Mouse (Mus musculus) hindbrain, embryonic 15.5 days (tissue): ENCODE measurements around the gene Defb30. TPM values are rescaled to one million over a fixed set of nuclear protein-coding genes. Genes with fewer than 3 reads are reported as not detected.
A peak's percentile ranks its signal among the peaks of the same experiment; 100 is the strongest.

Experiments used
- ATAC-seq: fragments of 200-750 bp; cut with Nextera tagmentation; 2 replicates; pipeline ENCODE4 v1.8.0; 2017; ENCODE audit warnings: low read depth, moderate number of reproducible peaks, moderate TSS enrichment; ENCODE audit not compliant: low FRiP score
- H3K27ac ChIP-seq: fragments of 300-500 bp; sonication (generic); replicated peaks from 2 replicates; pipeline ENCODE4 v1.5.1; 2015; ENCODE audit warnings: mild to moderate bottlenecking, inconsistent platforms
- H3K27me3 ChIP-seq: fragments of 300-500 bp; sonication (generic); 2 replicates; pipeline ENCODE4 v1.6.1; 2015; ENCODE audit warnings: control low read depth, inconsistent platforms
- H3K36me3 ChIP-seq: fragments of 300-500 bp; sonication (generic); 2 replicates; pipeline ENCODE4 v1.6.1; 2015; ENCODE audit warnings: control low read depth, inconsistent platforms
- H3K4me1 ChIP-seq: fragments of 300-500 bp; sonication (generic); replicated peaks from 2 replicates; pipeline ENCODE4 v1.6.1; 2015; ENCODE audit warnings: control low read depth, inconsistent platforms
- H3K4me2 ChIP-seq: fragments of 300-500 bp; sonication (generic); 2 replicates; pipeline ENCODE4 v1.6.1; 2015; ENCODE audit warnings: moderate library complexity, mild to moderate bottlenecking, inconsistent platforms
- H3K4me3 ChIP-seq: fragments of 300-500 bp; sonication (generic); 2 replicates; pipeline ENCODE4 v1.5.1; 2015; ENCODE audit warnings: mild to moderate bottlenecking, inconsistent platforms
- H3K9ac ChIP-seq: fragments of 300-500 bp; sonication (generic); 2 replicates; pipeline ENCODE4 v1.6.1; 2015; ENCODE audit warnings: inconsistent platforms
- H3K9me3 ChIP-seq: fragments of 300-500 bp; sonication (generic); 2 replicates; pipeline ENCODE4 v1.6.1; 2016; ENCODE audit warnings: control low read depth, inconsistent platforms
- WGBS: fragments of 180-500 bp; shearing (Covaris S2); methylation state at CpG from one replicate; pipeline ENCODE4 v1.1.7; 2015; 5-methylcytosine and 5-hydroxymethylcytosine counted together
- polyA plus RNA-seq: library from polyadenylated mRNA; unstranded; fragments of >200 nt; fragmentation: Nextera tagmentation; extraction: Ambion mirVana; gene quantifications from 2 replicates; pipeline ENCODE4 v1.2.1, GENCODE M21; 2015

Defb30 gene
- polyA plus RNA-seq = not detected in 2 replicates

- 62% methylated on average over 11 of the region's 14 CpGs for WGBS
- H3K9ac ChIP-seq = no peak within 1 kb of the TSS
Measured at GRCm38 (mm10) chr14:63049910-63050370, at the start of gene Defb30. Gene Defb30 (minus strand): TSS chr14:63049960.

GRCm38 (mm10) chr14:63067708-63068107, 17.9 kb upstream of the Defb30 start:
- peaks cover 3% of the 10 kb centered on the region; the same call in 1 of the 2 replicates for H3K4me1 ChIP-seq
- no peak overlapping the region for H3K4me3 ChIP-seq
- H3K9ac ChIP-seq = no peak overlapping the region
- no peak overlapping the region for H3K4me2 ChIP-seq
- no peaks in the 10 kb centered on the region for H3K36me3 ChIP-seq
- H3K27ac ChIP-seq = no peak overlapping the region
- H3K27me3 ChIP-seq = no peaks in the 10 kb centered on the region
- H3K9me3 ChIP-seq = no peaks in the 10 kb centered on the region
- no peak for ATAC-seq
- 79% methylated on average over 15 of the region's 15 CpGs for whole genome bisulfite sequencing

More at GRCm38 (mm10) chr14:63049910-63050370, at the start of gene Defb30:
- Histone ChIP-seq H3K9me3 (no peaks in the 10 kb centered on the region), H3K27ac (no peak within 1 kb of the TSS), H3K27me3 (no peaks in the 10 kb centered on the region), H3K36me3 (no peaks in the 10 kb centered on the region), H3K4me3 (no peak within 1 kb of the TSS), H3K4me2 (no peak within 1 kb of the TSS), H3K4me1 (0 out of 2 replicates have a peak, but pooled peaks cover 3% of the 10 kb centered on the region)
- ATAC-seq = no peak

GRCm38 (mm10) chr14:63066630-63067310, 17.0 kb upstream of the Defb30 start:
- no peaks in the 10 kb centered on the region for H3K36me3 ChIP-seq
- no peak overlapping the region for H3K9ac ChIP-seq
- no peaks in the 10 kb centered on the region for H3K27me3 ChIP-seq
- peaks cover 3% of the 10 kb centered on the region; the same call in 1 of the 2 replicates for H3K4me1 ChIP-seq
- H3K4me3 ChIP-seq = no peak overlapping the region
- peak; percentile 38; the same call in 1 of the 2 replicates for ATAC-seq
- peak overlapping the region; percentile 47 for H3K4me2 ChIP-seq
- no peak overlapping the region for H3K27ac ChIP-seq
- H3K9me3 ChIP-seq = no peaks in the 10 kb centered on the region
- WGBS = 31% methylated on average over 16 of the region's 16 CpGs

GRCm38 (mm10) chr14:63065391-63065790, 15.6 kb upstream of the Defb30 start:
- ATAC-seq = no peak
- H3K27ac ChIP-seq = no peak overlapping the region
- no peaks in the 10 kb centered on the region for H3K9me3 ChIP-seq
- H3K9ac ChIP-seq = no peak overlapping the region
- H3K36me3 ChIP-seq = no peaks in the 10 kb centered on the region
- peaks cover 3% of the 10 kb centered on the region; the same call in 1 of the 2 replicates for H3K4me1 ChIP-seq
- H3K27me3 ChIP-seq = no peaks in the 10 kb centered on the region
- no peak overlapping the region for H3K4me3 ChIP-seq
- WGBS = 81% methylated on average over 5 of the region's 5 CpGs
- no peak overlapping the region for H3K4me2 ChIP-seq

GRCm38 (mm10) chr14:63062184-63062583, 12.4 kb upstream of the Defb30 start:
- H3K36me3 ChIP-seq = no peaks in the 10 kb centered on the region
- H3K4me1 ChIP-seq = peaks cover 3% of the 10 kb centered on the region; the same call in 1 of the 2 replicates
- H3K9me3 ChIP-seq = no peaks in the 10 kb centered on the region
- H3K27ac ChIP-seq = no peak overlapping the region
- H3K9ac ChIP-seq = no peak overlapping the region
- H3K4me2 ChIP-seq = no peak overlapping the region
- no peaks in the 10 kb centered on the region for H3K27me3 ChIP-seq
- H3K4me3 ChIP-seq = no peak overlapping the region
- no peak for ATAC-seq
- 90% methylated on average over 2 of the region's 2 CpGs for WGBS

- H3K4me3 ChIP-seq = no peak overlapping the region
- no peak overlapping the region for H3K27ac ChIP-seq
- no peaks in the 10 kb centered on the region for H3K36me3 ChIP-seq
- H3K4me1 ChIP-seq = no peaks in the 10 kb centered on the region
- no peaks in the 10 kb centered on the region for H3K9me3 ChIP-seq
- no peak for ATAC-seq
- 76% methylated on average over 10 of the region's 10 CpGs for WGBS
- H3K4me2 ChIP-seq = no peak overlapping the region
- no peak overlapping the region for H3K9ac ChIP-seq
- no peaks in the 10 kb centered on the region for H3K27me3 ChIP-seq
Measured at GRCm38 (mm10) chr14:63060361-63060760, 10.6 kb upstream of the Defb30 start.

GRCm38 (mm10) chr14:63054729-63055128, 5.0 kb upstream of the Defb30 start:
- ATAC-seq = peak; percentile 74; the same call in 1 of the 2 replicates
- Histone ChIP-seq H3K9me3 (no peaks in the 10 kb centered on the region), H3K27me3 (no peaks in the 10 kb centered on the region), H3K4me1 (0 out of 2 replicates have a peak, but pooled peaks cover 3% of the 10 kb centered on the region), H3K27ac (no peak overlapping the region), H3K36me3 (no peaks in the 10 kb centered on the region), H3K4me3 (no peak overlapping the region), H3K4me2 (no peak overlapping the region), H3K9ac (no peak overlapping the region)
- WGBS = 28% methylated on average over 6 of the region's 6 CpGs

GRCm38 (mm10) chr14:63050769-63051168, 1.0 kb upstream of the Defb30 start:
- H3K4me1 ChIP-seq = 0 out of 2 replicates have a peak, but pooled peaks cover 3% of the 10 kb centered on the region
- no peak overlapping the region for H3K4me2 ChIP-seq
- H3K9ac ChIP-seq = no peak overlapping the region
- no peaks in the 10 kb centered on the region for H3K27me3 ChIP-seq
- 40% methylated on average over 5 of the region's 5 CpGs for WGBS
- H3K36me3 ChIP-seq = no peaks in the 10 kb centered on the region
- H3K9me3 ChIP-seq = no peaks in the 10 kb centered on the region
- no peak overlapping the region for H3K27ac ChIP-seq
- no peak for ATAC-seq
- no peak overlapping the region for H3K4me3 ChIP-seq

GRCm38 (mm10) chr14:63046691-63047090, 3.1 kb downstream of the Defb30 start, which contains the start of gene Defb42:
Gene Defb42 (plus strand): TSS chr14:63046991.
- no peak within 1 kb of the TSS for H3K9ac ChIP-seq
- no peak within 1 kb of the TSS for H3K27ac ChIP-seq
- no peaks in the 10 kb centered on the region for H3K4me1 ChIP-seq
- H3K9me3 ChIP-seq = no peaks in the 10 kb centered on the region
- no peaks in the 10 kb centered on the region for H3K36me3 ChIP-seq
- ATAC-seq = no peak
- WGBS = 74% methylated on average over 3 of the region's 3 CpGs
- no peaks in the 10 kb centered on the region for H3K27me3 ChIP-seq
- no peak within 1 kb of the TSS for H3K4me3 ChIP-seq
- no peak within 1 kb of the TSS for H3K4me2 ChIP-seq

- no peak for ATAC-seq
- Histone ChIP-seq H3K9me3 (no peaks in the 10 kb centered on the region), H3K9ac (no peak overlapping the region), H3K4me2 (no peak overlapping the region), H3K4me1 (no peaks in the 10 kb centered on the region), H3K4me3 (no peak overlapping the region), H3K27me3 (no peaks in the 10 kb centered on the region), H3K36me3 (no peaks in the 10 kb centered on the region), H3K27ac (no peak overlapping the region)
- 58% methylated on average over 6 of the region's 6 CpGs for WGBS
Measured at GRCm38 (mm10) chr14:63020524-63021156, 29.1 kb downstream of the Defb30 start.

- Histone ChIP-seq H3K4me2 (no peak overlapping the region), H3K27me3 (no peaks in the 10 kb centered on the region), H3K9me3 (no peaks in the 10 kb centered on the region), H3K4me1 (no peaks in the 10 kb centered on the region), H3K4me3 (no peak overlapping the region), H3K36me3 (no peaks in the 10 kb centered on the region), H3K27ac (no peak overlapping the region), H3K9ac (no peak overlapping the region)
- 87% methylated on average over 4 of the region's 4 CpGs for WGBS
- ATAC-seq = no peak
Measured at GRCm38 (mm10) chr14:63014667-63015066, 35.1 kb downstream of the Defb30 start.

- no peaks in the 10 kb centered on the region for H3K9me3 ChIP-seq
- no peaks in the 10 kb centered on the region for H3K4me1 ChIP-seq
- no peak for ATAC-seq
- no peak overlapping the region for H3K4me3 ChIP-seq
- H3K4me2 ChIP-seq = no peak overlapping the region
- WGBS = 90% methylated on average over 4 of the region's 4 CpGs
- no peak overlapping the region for H3K27ac ChIP-seq
- H3K27me3 ChIP-seq = no peaks in the 10 kb centered on the region
- H3K36me3 ChIP-seq = no peaks in the 10 kb centered on the region
- no peak overlapping the region for H3K9ac ChIP-seq
Measured at GRCm38 (mm10) chr14:63013082-63013481, 36.7 kb downstream of the Defb30 start.
